Comparison of ENCODE assay signal across 22 mouse cellular contexts in genomic region chr3:37561466-37561865, GRCm38 (mm10).
"Had no signal": no experiment of that assay in that cellular context is flagged by ENCODE, and none has a peak within 500 bp of the region (broad histone marks: within the 10 kb centered on the region; RNA-seq: fewer than 3 reads in every experiment).

No protein-coding gene starts in this region.

- H3K27ac ChIP-seq: kidney, embryonic 15.5 days; left cerebral cortex, adult 2 months; lung, embryonic 15.5 days; midbrain, embryonic 10.5 days; neural tube, embryonic 12.5 days; neural tube, embryonic 15.5 days; stomach, embryonic 15.5 days had no signal

- H3K9me3 ChIP-seq: kidney, embryonic 15.5 days; lung, embryonic 15.5 days; megakaryocyte, embryonic 14.5 days; midbrain, embryonic 10.5 days; neural tube, embryonic 12.5 days; neural tube, embryonic 15.5 days; stomach, embryonic 15.5 days had no signal

- H3K9ac ChIP-seq: kidney, embryonic 15.5 days; lung, embryonic 15.5 days; neural tube, embryonic 12.5 days; neural tube, embryonic 15.5 days; stomach, embryonic 15.5 days had no signal

- H3K27me3 ChIP-seq: kidney, embryonic 15.5 days; lung, embryonic 15.5 days; megakaryocyte, embryonic 14.5 days; neural tube, embryonic 12.5 days; neural tube, embryonic 15.5 days; stomach, embryonic 15.5 days had no signal

- H3K4me3 ChIP-seq: kidney, embryonic 15.5 days; left cerebral cortex, adult 2 months; lung, embryonic 15.5 days; megakaryocyte, embryonic 14.5 days; midbrain, embryonic 10.5 days; neural tube, embryonic 12.5 days; neural tube, embryonic 15.5 days; stomach, embryonic 15.5 days had no signal

- H3K4me1 ChIP-seq: neural tube, embryonic 12.5 days; neural tube, embryonic 15.5 days had no signal

- H3K4me2 ChIP-seq: kidney, embryonic 15.5 days; lung, embryonic 15.5 days; neural tube, embryonic 12.5 days; neural tube, embryonic 15.5 days; stomach, embryonic 15.5 days had no signal

- H3K36me3 ChIP-seq: kidney, embryonic 15.5 days; lung, embryonic 15.5 days; midbrain, embryonic 10.5 days; neural tube, embryonic 12.5 days; neural tube, embryonic 15.5 days; stomach, embryonic 15.5 days had no signal

- ATAC-seq: intestine, postnatal 0 days had no signal

- DNase-seq: kidney, adult 8-10 months; kidney, postnatal 10 days; kidney, postnatal 36 days; layer of hippocampus, postnatal 36 days; lung, adult 18-20 months; lung, postnatal 10 days; lung, postnatal 36 days; midbrain, embryonic 14.5 days; right cerebral cortex, adult 18-20 months; right cerebral cortex, postnatal 14 days; right cerebral cortex, postnatal 4 days; thymus, adult 2 months; thymus, postnatal 25 days had no signal
